Mouse (Mus musculus): ENCODE measurements around the gene Cpvl. TPM values are rescaled to one million over a fixed set of nuclear protein-coding genes. Genes with fewer than 3 reads are reported as not detected.

Cpvl gene
- total and polyA plus RNA-seq, 2 experiments = not detected

DNA sequence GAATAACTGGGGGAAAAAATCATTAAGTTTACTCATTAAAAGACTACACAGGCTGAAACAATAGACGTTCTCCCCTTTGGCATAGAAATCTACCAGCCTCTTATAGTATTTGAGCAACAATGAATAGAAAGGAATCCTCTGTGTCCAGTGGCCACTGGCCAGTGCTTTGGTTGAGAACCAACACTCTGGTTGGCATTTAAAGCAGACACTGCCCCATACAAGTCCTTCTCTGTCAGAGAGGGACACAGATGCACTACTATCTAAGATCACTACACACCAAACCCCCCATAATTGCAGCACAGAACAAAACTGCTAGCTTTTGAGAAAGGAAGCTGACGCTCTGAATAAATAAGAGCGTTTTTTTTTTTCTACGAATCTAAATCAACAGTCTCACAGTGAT lies 93.5 kb downstream of the Cpvl start:
- peaks cover 2% of the 10 kb centered on the region; the same call in 1 of the 2 replicates for H3K4me1 ChIP-seq (ENCODE audit: control insufficient read depth, insufficient read depth, low read length)
- H3K79me2 ChIP-seq (ENCODE audit: control insufficient read depth, insufficient read depth, low read length) = no peaks in the 10 kb centered on the region
- H3K4me3 ChIP-seq (ENCODE audit: insufficient read depth, low read depth, low read length) = no peak overlapping the region
- H3K27me3 ChIP-seq (ENCODE audit: control insufficient read depth, insufficient read depth, low read length) = no peaks in the 10 kb centered on the region
- no peak overlapping the region for H3K9ac ChIP-seq (ENCODE audit: low read depth, low read length)
- WGBS = 73% methylated on average over 4 of the region's 4 CpGs
- no peak for TF ChIP-seq POLR2A (IDR thresholded peaks at IDR 0.05; ENCODE audit: extremely low read depth, insufficient read depth, low read length)
- no peak for TF ChIP-seq CTCF (IDR thresholded peaks at IDR 0.05; ENCODE audit: low read depth, low read length)
- H3K36me3 ChIP-seq (ENCODE audit: control insufficient read depth, insufficient read depth, low read length) = no peaks in the 10 kb centered on the region
- no peak overlapping the region for H3K27ac ChIP-seq (replicated peaks; ENCODE audit: insufficient read depth, low read depth, low read length)
- no peak for DNase-seq (ENCODE audit: extremely low read depth, low read depth, low spot score)

GRCm38 (mm10) chr6:53884496-53884895 lies 94.0 kb downstream of the Cpvl start:
- Histone ChIP-seq H3K4me3 (ENCODE audit: insufficient read depth, low read depth, low read length) (no peak overlapping the region), H3K4me1 (ENCODE audit: control insufficient read depth, insufficient read depth, low read length) (peaks cover 2% of the 10 kb centered on the region; the same call in 1 of the 2 replicates), H3K9ac (ENCODE audit: low read depth, low read length) (no peak overlapping the region), H3K36me3 (ENCODE audit: control insufficient read depth, insufficient read depth, low read length) (no peaks in the 10 kb centered on the region), H3K27me3 (ENCODE audit: control insufficient read depth, insufficient read depth, low read length) (no peaks in the 10 kb centered on the region), H3K79me2 (ENCODE audit: control insufficient read depth, insufficient read depth, low read length) (no peaks in the 10 kb centered on the region), H3K27ac (replicated peaks; ENCODE audit: insufficient read depth, low read depth, low read length) (no peak overlapping the region)
- DNase-seq (ENCODE audit: extremely low read depth, low read depth, low spot score) = no peak
- 88% methylated on average over 8 of the region's 8 CpGs for whole genome bisulfite sequencing
- TF ChIP-seq CTCF (IDR thresholded peaks at IDR 0.05; ENCODE audit: low read depth, low read length) = no peak
- no peak for TF ChIP-seq POLR2A (IDR thresholded peaks at IDR 0.05; ENCODE audit: extremely low read depth, insufficient read depth, low read length)

DNA sequence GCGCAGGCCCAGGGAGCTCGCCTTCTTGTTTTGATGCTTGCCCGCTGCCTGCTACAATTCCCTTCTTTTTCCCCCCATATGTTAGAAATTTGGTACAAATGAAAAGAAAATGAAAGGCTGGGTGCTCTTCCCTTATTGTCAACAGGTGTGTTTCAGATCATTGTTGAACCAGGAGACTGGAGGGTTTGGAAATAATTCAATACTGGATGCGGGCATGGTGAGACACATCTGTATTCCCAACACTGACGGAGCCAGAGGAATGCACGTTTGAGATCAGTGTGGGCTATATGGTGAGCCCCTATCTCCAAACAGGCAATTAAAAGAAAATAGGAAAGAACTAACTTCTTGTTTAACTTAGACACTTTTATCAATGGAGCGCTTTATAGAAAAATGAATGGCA lies 95.1 kb downstream of the Cpvl start:
- H3K27me3 ChIP-seq (ENCODE audit: control insufficient read depth, insufficient read depth, low read length) = no peaks in the 10 kb centered on the region
- no peak overlapping the region for H3K9ac ChIP-seq (ENCODE audit: low read depth, low read length)
- no peak overlapping the region for H3K4me3 ChIP-seq (ENCODE audit: insufficient read depth, low read depth, low read length)
- peaks cover 2% of the 10 kb centered on the region; the same call in 1 of the 2 replicates for H3K4me1 ChIP-seq (ENCODE audit: control insufficient read depth, insufficient read depth, low read length)
- no peaks in the 10 kb centered on the region for H3K36me3 ChIP-seq (ENCODE audit: control insufficient read depth, insufficient read depth, low read length)
- TF ChIP-seq CTCF (IDR thresholded peaks at IDR 0.05; ENCODE audit: low read depth, low read length) (no peak), POLR2A (IDR thresholded peaks at IDR 0.05; ENCODE audit: extremely low read depth, insufficient read depth, low read length) (no peak)
- no peak overlapping the region for H3K27ac ChIP-seq (replicated peaks; ENCODE audit: insufficient read depth, low read depth, low read length)
- DNase-seq (ENCODE audit: extremely low read depth, low read depth, low spot score) = no peak
- no peaks in the 10 kb centered on the region for H3K79me2 ChIP-seq (ENCODE audit: control insufficient read depth, insufficient read depth, low read length)
- 95% methylated on average over 7 of the region's 7 CpGs for WGBS

DNA sequence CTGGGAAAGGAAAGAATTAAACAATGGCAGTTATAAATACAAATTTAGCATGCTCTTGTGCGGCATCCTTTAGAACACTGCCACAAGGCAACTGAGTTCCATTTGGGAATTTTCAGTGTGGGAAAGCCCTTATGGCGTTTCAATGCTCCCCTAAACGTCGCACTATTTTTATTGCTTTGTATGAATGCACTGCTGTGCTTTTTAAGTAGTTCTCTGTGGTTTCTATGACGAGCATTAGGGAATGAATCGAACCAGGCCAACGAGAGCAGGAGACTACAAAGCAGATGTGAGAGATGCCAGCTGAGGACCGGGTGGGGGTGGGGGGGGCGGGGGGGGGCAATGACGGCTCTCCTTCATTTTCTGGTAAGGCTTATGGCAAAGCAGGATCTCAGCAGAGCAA lies 96.8 kb downstream of the Cpvl start:
- Histone ChIP-seq H3K9ac (ENCODE audit: low read depth, low read length) (no peak overlapping the region), H3K79me2 (ENCODE audit: control insufficient read depth, insufficient read depth, low read length) (no peaks in the 10 kb centered on the region), H3K4me1 (ENCODE audit: control insufficient read depth, insufficient read depth, low read length) (peaks cover 2% of the 10 kb centered on the region; the same call in 1 of the 2 replicates), H3K27me3 (ENCODE audit: control insufficient read depth, insufficient read depth, low read length) (no peaks in the 10 kb centered on the region), H3K4me3 (ENCODE audit: insufficient read depth, low read depth, low read length) (no peak overlapping the region), H3K27ac (replicated peaks; ENCODE audit: insufficient read depth, low read depth, low read length) (no peak overlapping the region), H3K36me3 (ENCODE audit: control insufficient read depth, insufficient read depth, low read length) (no peaks in the 10 kb centered on the region)
- WGBS = 71% methylated on average over 10 of the region's 10 CpGs
- no peak for TF ChIP-seq CTCF (IDR thresholded peaks at IDR 0.05; ENCODE audit: low read depth, low read length)
- TF ChIP-seq POLR2A (IDR thresholded peaks at IDR 0.05; ENCODE audit: extremely low read depth, insufficient read depth, low read length) = no peak
- DNase-seq (ENCODE audit: extremely low read depth, low read depth, low spot score) = no peak

DNA sequence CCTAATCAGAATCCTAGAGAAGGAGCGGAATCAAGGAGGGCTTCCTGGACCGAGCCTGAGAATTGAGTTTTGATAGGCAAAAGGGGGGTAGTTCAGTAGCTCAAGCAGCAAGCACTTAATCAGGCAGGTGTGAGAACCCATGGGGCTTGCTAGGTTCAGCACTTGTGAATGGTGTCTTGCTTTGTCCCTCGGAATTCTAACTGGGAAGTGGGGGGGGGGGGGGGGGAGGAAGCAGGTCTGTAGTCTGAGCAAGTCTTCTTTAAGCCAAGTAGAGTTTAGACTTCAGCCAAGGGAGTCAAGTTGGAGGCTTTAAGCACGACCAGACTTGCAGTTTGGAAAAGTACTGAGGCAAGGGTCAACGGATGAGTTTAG lies 97.2 kb downstream of the Cpvl start:
- no peak for DNase-seq (ENCODE audit: extremely low read depth, low read depth, low spot score)
- 37% methylated on average over 5 of the region's 5 CpGs for WGBS
- H3K4me3 ChIP-seq (ENCODE audit: insufficient read depth, low read depth, low read length) = no peak overlapping the region
- peaks cover 2% of the 10 kb centered on the region; the same call in 1 of the 2 replicates for H3K4me1 ChIP-seq (ENCODE audit: control insufficient read depth, insufficient read depth, low read length)
- no peaks in the 10 kb centered on the region for H3K27me3 ChIP-seq (ENCODE audit: control insufficient read depth, insufficient read depth, low read length)
- no peaks in the 10 kb centered on the region for H3K79me2 ChIP-seq (ENCODE audit: control insufficient read depth, insufficient read depth, low read length)
- no peak overlapping the region for H3K27ac ChIP-seq (replicated peaks; ENCODE audit: insufficient read depth, low read depth, low read length)
- no peak for TF ChIP-seq POLR2A (IDR thresholded peaks at IDR 0.05; ENCODE audit: extremely low read depth, insufficient read depth, low read length)
- no peak for TF ChIP-seq CTCF (IDR thresholded peaks at IDR 0.05; ENCODE audit: low read depth, low read length)
- H3K9ac ChIP-seq (ENCODE audit: low read depth, low read length) = no peak overlapping the region
- no peaks in the 10 kb centered on the region for H3K36me3 ChIP-seq (ENCODE audit: control insufficient read depth, insufficient read depth, low read length)

- TF ChIP-seq CTCF (IDR thresholded peaks at IDR 0.05; ENCODE audit: low read depth, low read length) = no peak
- no peak for TF ChIP-seq POLR2A (IDR thresholded peaks at IDR 0.05; ENCODE audit: extremely low read depth, insufficient read depth, low read length)
- no peak for DNase-seq (ENCODE audit: extremely low read depth, low read depth, low spot score)
- 28% methylated on average over 14 of the region's 14 CpGs for WGBS
- Histone ChIP-seq H3K27me3 (ENCODE audit: control insufficient read depth, insufficient read depth, low read length) (no peaks in the 10 kb centered on the region), H3K4me3 (ENCODE audit: insufficient read depth, low read depth, low read length) (peak overlapping the region; percentile 24; the same call in 1 of the 2 replicates), H3K36me3 (ENCODE audit: control insufficient read depth, insufficient read depth, low read length) (no peaks in the 10 kb centered on the region), H3K9ac (ENCODE audit: low read depth, low read length) (no peak overlapping the region; the same call in 1 of the 2 replicates), H3K27ac (replicated peaks; ENCODE audit: insufficient read depth, low read depth, low read length) (peak overlapping the region; percentile 51), H3K79me2 (ENCODE audit: control insufficient read depth, insufficient read depth, low read length) (no peaks in the 10 kb centered on the region), H3K4me1 (ENCODE audit: control insufficient read depth, insufficient read depth, low read length) (peaks cover 2% of the 10 kb centered on the region; the same call in 1 of the 2 replicates)
These were observed 97.8 kb downstream of the Cpvl start for GRCm38 (mm10) chr6:53880530-53881234.
